Mouse (Mus musculus) stomach, postnatal 0 days (tissue): ENCODE results near the gene Vmn2r42. TPM values are rescaled to one million over a fixed set of nuclear protein-coding genes. Genes with fewer than 3 reads are reported as not detected.
"Not testable (repeated sequence)": the region's sequence is repeated elsewhere in the genome, so short reads cannot be mapped to it uniquely, and the experiment has no call there.

Source experiments
- ATAC-seq: fragments of 200-750 bp; cut with Nextera tagmentation; 2 replicates; pipeline ENCODE4 v1.8.0; 2017; ENCODE audit not compliant: low FRiP score, low TSS enrichment
- DNase-seq: peaks from one replicate; pipeline ENCODE4 v3.0.0-alpha.2; 2016; ENCODE audit warnings: low spot score
- H3K27ac ChIP-seq: fragments of 300-500 bp; sonication (generic); replicated peaks from 2 replicates; pipeline ENCODE4 v1.5.1; 2014; ENCODE audit warnings: mild to moderate bottlenecking, control low read depth
- H3K27me3 ChIP-seq: fragments of 300-500 bp; sonication (generic); 2 replicates; pipeline ENCODE4 v1.6.1; 2014; ENCODE audit warnings: low read length; ENCODE audit not compliant: control insufficient read depth, insufficient read depth
- H3K36me3 ChIP-seq: fragments of 300-500 bp; sonication (generic); 2 replicates; pipeline ENCODE4 v1.6.1; 2014; ENCODE audit warnings: low read length, mixed read lengths; ENCODE audit not compliant: control insufficient read depth, insufficient read depth
- H3K4me1 ChIP-seq: fragments of 300-500 bp; sonication (generic); replicated peaks from 2 replicates; pipeline ENCODE4 v1.6.1; 2014; ENCODE audit warnings: antibody characterized with exemption; ENCODE audit not compliant: control insufficient read depth, insufficient read depth
- H3K4me2 ChIP-seq: fragments of 300-500 bp; sonication (generic); replicated peaks from 2 replicates; pipeline ENCODE4 v1.6.1; 2014; ENCODE audit warnings: low read depth, mild to moderate bottlenecking, control low read depth, moderate library complexity
- H3K4me3 ChIP-seq: fragments of 300-500 bp; sonication (generic); 2 replicates; pipeline ENCODE4 v1.5.1; 2014; ENCODE audit warnings: low read depth, low read length, control low read depth
- H3K9ac ChIP-seq: fragments of 300-500 bp; sonication (generic); 2 replicates; pipeline ENCODE4 v1.6.1; 2014; ENCODE audit warnings: mild to moderate bottlenecking, low read length, control low read depth, mixed read lengths
- H3K9me3 ChIP-seq: fragments of 300-500 bp; sonication (generic); 2 replicates; pipeline ENCODE4 v1.6.1; 2016; ENCODE audit warnings: low read length; ENCODE audit not compliant: control insufficient read depth
- WGBS: fragments of 180-500 bp; shearing (Covaris S2); extraction: QIAGEN DNeasy Blood & Tissue Kit; methylation state at CpG from one replicate; pipeline ENCODE4 v1.1.7; 2014; 5-methylcytosine and 5-hydroxymethylcytosine counted together
- polyA plus RNA-seq: library from polyadenylated mRNA; unstranded; fragments of >200 nt; fragmentation: Nextera tagmentation; extraction: Ambion mirVana; gene quantifications from 2 replicates; pipeline ENCODE4 v1.2.1, GENCODE M21; 2015

The Vmn2r42 gene
- not detected in 2 replicates for polyA plus RNA-seq

- no CpG with 5 or more reads among the region's 2 CpGs for WGBS
These were observed at the start of gene Vmn2r42 for GRCm38 (mm10) chr7:8200220-8200619. Gene Vmn2r42, minus strand, starts transcription at chr7:8200320.

GRCm38 (mm10) chr7:8161554-8161953 lies 38.6 kb downstream of the Vmn2r42 start, which contains the start of gene Vmn2r41:
Gene Vmn2r41, minus strand, starts transcription at chr7:8161654.
- H3K27me3 ChIP-seq, H3K4me1 ChIP-seq, H3K4me2 ChIP-seq, H3K4me3 ChIP-seq, DNase-seq, H3K9ac ChIP-seq, H3K9me3 ChIP-seq, H3K27ac ChIP-seq, H3K36me3 ChIP-seq, ATAC-seq: not testable (repeated sequence)
- no CpG with 5 or more reads among the region's 1 CpGs for WGBS

More at GRCm38 (mm10) chr7:8200220-8200619, at the start of gene Vmn2r42:
- DNase-seq, H3K4me1 ChIP-seq, H3K27me3 ChIP-seq, H3K4me2 ChIP-seq, H3K4me3 ChIP-seq, H3K27ac ChIP-seq, H3K9me3 ChIP-seq, H3K9ac ChIP-seq, H3K36me3 ChIP-seq, ATAC-seq: not testable (repeated sequence)

Other genes starting within 250 kb of the Vmn2r42 start
- not detected in 2 replicates for gene Vmn2r41, start 38.7 kb downstream of the Vmn2r42 start, polyA plus RNA-seq
- gene Vmn2r43, start 60.3 kb upstream of the Vmn2r42 start, polyA plus RNA-seq: not detected in 2 replicates
- not detected in 2 replicates for gene Vmn2r44, start 183.0 kb upstream of the Vmn2r42 start, polyA plus RNA-seq